Mouse (Mus musculus) neural tube, embryonic 12.5 days (tissue): ENCODE measurements at regions not wholly inside any gene's neighbourhood (a gene's known extent, or its start where the extent isn't known, plus 50 kb on each side); places are given as distances from the start of the nearest gene placed in this dataset.

Experiments used
- ATAC-seq: fragments of 200-750 bp; cut with Nextera tagmentation; 2 replicates; pipeline ENCODE4 v1.8.0; 2017; ENCODE audit warnings: low read depth, mild to moderate bottlenecking, moderate TSS enrichment, moderate library complexity; ENCODE audit not compliant: low FRiP score
- H3K27ac ChIP-seq: fragments of 300-500 bp; sonication (generic); 2 replicates; pipeline ENCODE4 v1.5.1; 2016
- H3K27me3 ChIP-seq: fragments of 300-500 bp; sonication (generic); replicated peaks from 2 replicates; pipeline ENCODE4 v1.6.1; 2016; ENCODE audit warnings: mild to moderate bottlenecking
- H3K36me3 ChIP-seq: fragments of 300-500 bp; sonication (generic); 2 replicates; pipeline ENCODE4 v1.6.1; 2016; ENCODE audit warnings: mild to moderate bottlenecking
- H3K4me1 ChIP-seq: fragments of 300-500 bp; sonication (generic); 2 replicates; pipeline ENCODE4 v1.6.1; 2016
- H3K4me2 ChIP-seq: fragments of 300-500 bp; sonication (generic); replicated peaks from 2 replicates; pipeline ENCODE4 v1.6.1; 2016; ENCODE audit warnings: mild to moderate bottlenecking
- H3K4me3 ChIP-seq: fragments of 300-500 bp; sonication (generic); 2 replicates; pipeline ENCODE4 v1.5.1; 2016
- H3K9ac ChIP-seq: fragments of 300-500 bp; sonication (generic); 2 replicates; pipeline ENCODE4 v1.6.1; 2016; ENCODE audit warnings: mild to moderate bottlenecking
- H3K9me3 ChIP-seq: fragments of 300-500 bp; sonication (generic); 2 replicates; pipeline ENCODE4 v1.6.1; 2016; ENCODE audit warnings: mild to moderate bottlenecking
- WGBS: fragments of 180-500 bp; shearing (Covaris S2); methylation state at CpG from one replicate; pipeline ENCODE4 v1.1.7; 2016; 5-methylcytosine and 5-hydroxymethylcytosine counted together

- Histone ChIP-seq H3K9me3 (no peaks in the 10 kb centered on the region), H3K4me2 (no peak overlapping the region), H3K4me1 (peaks cover 6% of the 10 kb centered on the region; the same call in 1 of the 2 replicates), H3K4me3 (no peak overlapping the region), H3K9ac (no peak overlapping the region), H3K36me3 (no peaks in the 10 kb centered on the region), H3K27ac (peak overlapping the region; percentile 0; the same call in 1 of the 2 replicates), H3K27me3 (no peaks in the 10 kb centered on the region)
- 48% methylated on average over 10 of the region's 10 CpGs for WGBS
- ATAC-seq: peak; percentile 82
These were observed 66.5 kb downstream of the Nmur2 start for GRCm38 (mm10) chr11:55974224-55974875.

- H3K27ac ChIP-seq: no peak overlapping the region
- no peaks in the 10 kb centered on the region for H3K9me3 ChIP-seq
- ATAC-seq: no peak
- H3K27me3 ChIP-seq: no peaks in the 10 kb centered on the region
- no peak overlapping the region for H3K4me3 ChIP-seq
- H3K36me3 ChIP-seq: no peaks in the 10 kb centered on the region
- H3K4me2 ChIP-seq: no peak overlapping the region
- no peaks in the 10 kb centered on the region for H3K4me1 ChIP-seq
- H3K9ac ChIP-seq: no peak overlapping the region
These were observed 74.2 kb downstream of the Nmur2 start for GRCm38 (mm10) chr11:55966580-55966979.

GRCm38 (mm10) chr11:55958372-55958771 is 82.4 kb downstream of the Nmur2 start:
- ATAC-seq: no peak
- WGBS: 18% methylated on average over 1 of the region's 1 CpGs
- no peaks in the 10 kb centered on the region for H3K27me3 ChIP-seq
- no peak overlapping the region for H3K27ac ChIP-seq
- no peaks in the 10 kb centered on the region; the same call in 1 of the 2 replicates for H3K4me1 ChIP-seq
- H3K4me2 ChIP-seq: no peak overlapping the region
- H3K4me3 ChIP-seq: no peak overlapping the region
- no peaks in the 10 kb centered on the region for H3K9me3 ChIP-seq
- no peaks in the 10 kb centered on the region for H3K36me3 ChIP-seq
- no peak overlapping the region for H3K9ac ChIP-seq

GRCm38 (mm10) chr11:55957355-55957754 is 83.5 kb downstream of the Nmur2 start:
- no peaks in the 10 kb centered on the region for H3K27me3 ChIP-seq
- no peaks in the 10 kb centered on the region for H3K9me3 ChIP-seq
- no peak for ATAC-seq
- no peak overlapping the region for H3K4me2 ChIP-seq
- no peak overlapping the region for H3K9ac ChIP-seq
- H3K27ac ChIP-seq: no peak overlapping the region
- 69% methylated on average over 2 of the region's 2 CpGs for WGBS
- no peaks in the 10 kb centered on the region for H3K36me3 ChIP-seq
- no peaks in the 10 kb centered on the region; the same call in 1 of the 2 replicates for H3K4me1 ChIP-seq
- no peak overlapping the region for H3K4me3 ChIP-seq

- no peaks in the 10 kb centered on the region for H3K27me3 ChIP-seq
- H3K36me3 ChIP-seq: no peaks in the 10 kb centered on the region
- no peaks in the 10 kb centered on the region; the same call in 1 of the 2 replicates for H3K4me1 ChIP-seq
- H3K4me2 ChIP-seq: no peak overlapping the region
- ATAC-seq: no peak
- H3K27ac ChIP-seq: no peak overlapping the region
- no peak overlapping the region for H3K9ac ChIP-seq
- no peak overlapping the region for H3K4me3 ChIP-seq
- WGBS: 9% methylated on average over 2 of the region's 2 CpGs
- no peaks in the 10 kb centered on the region for H3K9me3 ChIP-seq
These were observed 87.1 kb downstream of the Nmur2 start for GRCm38 (mm10) chr11:55953696-55954095.

- 81% methylated on average over 3 of the region's 3 CpGs for WGBS
These were observed 91.2 kb downstream of the Nmur2 start for GRCm38 (mm10) chr11:55949596-55949995.

GRCm38 (mm10) chr11:55946629-55947240 is 94.1 kb downstream of the Nmur2 start:
- Histone ChIP-seq H3K9me3 (no peaks in the 10 kb centered on the region), H3K4me3 (no peak overlapping the region), H3K36me3 (no peaks in the 10 kb centered on the region), H3K27ac (peak overlapping the region; percentile 20; the same call in 1 of the 2 replicates), H3K9ac (no peak overlapping the region), H3K4me1 (peaks cover 22% of the 10 kb centered on the region; the same call in 1 of the 2 replicates), H3K27me3 (no peaks in the 10 kb centered on the region), H3K4me2 (no peak overlapping the region)
- 6% methylated on average over 9 of the region's 9 CpGs for WGBS
- peak; percentile 56; the same call in 1 of the 2 replicates for ATAC-seq

More at GRCm38 (mm10) chr11:55949596-55949995, 91.2 kb downstream of the Nmur2 start:
- ATAC-seq: no peak
- Histone ChIP-seq H3K36me3 (no peaks in the 10 kb centered on the region), H3K4me3 (no peak overlapping the region), H3K4me2 (no peak overlapping the region), H3K27ac (no peak overlapping the region), H3K9ac (no peak overlapping the region), H3K4me1 (peaks cover 22% of the 10 kb centered on the region; the same call in 1 of the 2 replicates), H3K27me3 (no peaks in the 10 kb centered on the region), H3K9me3 (no peaks in the 10 kb centered on the region)

- 74% methylated on average over 3 of the region's 3 CpGs for WGBS
- H3K36me3 ChIP-seq: no peaks in the 10 kb centered on the region
- no peak overlapping the region for H3K4me2 ChIP-seq
- no peak overlapping the region for H3K27ac ChIP-seq
- no peak overlapping the region for H3K4me3 ChIP-seq
- H3K9me3 ChIP-seq: no peaks in the 10 kb centered on the region
- no peak overlapping the region for H3K9ac ChIP-seq
- H3K4me1 ChIP-seq: peaks cover 22% of the 10 kb centered on the region; the same call in 1 of the 2 replicates
- ATAC-seq: no peak
- no peaks in the 10 kb centered on the region for H3K27me3 ChIP-seq
These were observed 94.8 kb downstream of the Nmur2 start for GRCm38 (mm10) chr11:55946028-55946427.

- no peaks in the 10 kb centered on the region for H3K36me3 ChIP-seq
- H3K4me1 ChIP-seq: no peaks in the 10 kb centered on the region
- no peak overlapping the region for H3K4me3 ChIP-seq
- no peak overlapping the region for H3K27ac ChIP-seq
- no peak for ATAC-seq
- H3K9me3 ChIP-seq: no peaks in the 10 kb centered on the region
- H3K27me3 ChIP-seq: no peaks in the 10 kb centered on the region
- 93% methylated on average over 2 of the region's 2 CpGs for WGBS
- no peak overlapping the region for H3K4me2 ChIP-seq
- H3K9ac ChIP-seq: no peak overlapping the region
These were observed 100.8 kb downstream of the Nmur2 start for GRCm38 (mm10) chr11:55939983-55940382.

GRCm38 (mm10) chr11:55926366-55926765 is 114.4 kb downstream of the Nmur2 start:
- Histone ChIP-seq H3K27ac (no peak overlapping the region), H3K36me3 (no peaks in the 10 kb centered on the region), H3K9me3 (no peaks in the 10 kb centered on the region), H3K4me3 (no peak overlapping the region), H3K9ac (no peak overlapping the region), H3K4me1 (no peaks in the 10 kb centered on the region), H3K27me3 (no peaks in the 10 kb centered on the region), H3K4me2 (no peak overlapping the region)
- WGBS: 88% methylated on average over 5 of the region's 5 CpGs
- ATAC-seq: no peak

GRCm38 (mm10) chr11:55919066-55919465 is 121.7 kb downstream of the Nmur2 start:
- H3K27ac ChIP-seq: no peak overlapping the region
- H3K27me3 ChIP-seq: no peaks in the 10 kb centered on the region
- no peaks in the 10 kb centered on the region for H3K36me3 ChIP-seq
- H3K9me3 ChIP-seq: no peaks in the 10 kb centered on the region
- H3K9ac ChIP-seq: no peak overlapping the region
- no peak for ATAC-seq
- 51% methylated on average over 3 of the region's 3 CpGs for WGBS
- H3K4me1 ChIP-seq: no peaks in the 10 kb centered on the region; the same call in 1 of the 2 replicates
- no peak overlapping the region for H3K4me2 ChIP-seq
- no peak overlapping the region for H3K4me3 ChIP-seq

GRCm38 (mm10) chr11:55918411-55918810 is 122.4 kb downstream of the Nmur2 start:
- no peak for ATAC-seq
- Histone ChIP-seq H3K9ac (no peak overlapping the region), H3K27ac (no peak overlapping the region), H3K4me1 (no peaks in the 10 kb centered on the region; the same call in 1 of the 2 replicates), H3K4me2 (no peak overlapping the region), H3K4me3 (no peak overlapping the region), H3K9me3 (no peaks in the 10 kb centered on the region), H3K36me3 (no peaks in the 10 kb centered on the region), H3K27me3 (no peaks in the 10 kb centered on the region)
- WGBS: 88% methylated on average over 5 of the region's 5 CpGs

GRCm38 (mm10) chr11:55897506-55897905 is 143.3 kb downstream of the Nmur2 start:
- no peak overlapping the region for H3K27ac ChIP-seq
- WGBS: 20% methylated on average over 6 of the region's 6 CpGs
- H3K9ac ChIP-seq: no peak overlapping the region
- ATAC-seq: no peak
- H3K4me2 ChIP-seq: no peak overlapping the region
- no peaks in the 10 kb centered on the region for H3K9me3 ChIP-seq
- H3K27me3 ChIP-seq: no peaks in the 10 kb centered on the region
- no peaks in the 10 kb centered on the region for H3K4me1 ChIP-seq
- H3K36me3 ChIP-seq: no peaks in the 10 kb centered on the region
- H3K4me3 ChIP-seq: no peak overlapping the region
